Mouse (Mus musculus): Measurements from ENCODE around the gene Gm49387. TPM values are rescaled to one million over a fixed set of nuclear protein-coding genes. Genes with fewer than 3 reads are reported as not detected.
A peak's percentile ranks its signal among the peaks of the same experiment; 100 is the strongest.

Gene Gm49387
- polyA plus RNA-seq, 1 experiment: not detected

GRCm38 (mm10) chr14:31651206-31651605 lies 10.5 kb upstream of the Gm49387 start:
- TF ChIP-seq POLR2A (IDR thresholded peaks at IDR 0.05; ENCODE audit: borderline replicate concordance, extremely low read depth, insufficient read depth, insufficient read length, poor library complexity, severe bottlenecking): no peak
- no peak for TF ChIP-seq CTCF (IDR thresholded peaks at IDR 0.05; ENCODE audit: borderline replicate concordance, extremely low read depth, insufficient read depth, insufficient read length)
- no peak for DNase-seq (ENCODE audit: low read depth)

DNA sequence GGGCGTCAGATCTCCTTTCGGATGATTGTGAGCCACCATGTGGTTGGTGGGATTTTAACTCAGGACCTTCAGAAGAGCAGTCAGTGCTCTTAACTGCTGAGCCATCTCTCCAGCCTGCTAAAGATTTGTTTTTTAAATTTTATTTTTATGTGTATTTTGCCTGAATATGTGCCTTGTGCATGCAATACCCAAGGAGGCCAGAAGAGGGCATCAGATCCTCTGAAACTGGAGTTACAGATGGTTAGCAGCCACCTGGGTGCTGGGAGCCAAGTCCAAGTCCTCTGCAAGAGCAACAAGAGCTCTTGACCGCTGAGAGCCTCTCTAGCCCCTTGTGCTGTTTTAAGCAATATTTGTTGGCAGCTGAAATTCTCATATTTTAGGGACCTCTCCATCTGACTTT lies 9.7 kb upstream of the Gm49387 start:
- TF ChIP-seq CTCF (IDR thresholded peaks at IDR 0.05; ENCODE audit: borderline replicate concordance, extremely low read depth, insufficient read depth, insufficient read length): peak; percentile 12; the same call in 1 of the 2 replicates
- TF ChIP-seq POLR2A (IDR thresholded peaks at IDR 0.05; ENCODE audit: borderline replicate concordance, extremely low read depth, insufficient read depth, insufficient read length, poor library complexity, severe bottlenecking): no peak

DNA sequence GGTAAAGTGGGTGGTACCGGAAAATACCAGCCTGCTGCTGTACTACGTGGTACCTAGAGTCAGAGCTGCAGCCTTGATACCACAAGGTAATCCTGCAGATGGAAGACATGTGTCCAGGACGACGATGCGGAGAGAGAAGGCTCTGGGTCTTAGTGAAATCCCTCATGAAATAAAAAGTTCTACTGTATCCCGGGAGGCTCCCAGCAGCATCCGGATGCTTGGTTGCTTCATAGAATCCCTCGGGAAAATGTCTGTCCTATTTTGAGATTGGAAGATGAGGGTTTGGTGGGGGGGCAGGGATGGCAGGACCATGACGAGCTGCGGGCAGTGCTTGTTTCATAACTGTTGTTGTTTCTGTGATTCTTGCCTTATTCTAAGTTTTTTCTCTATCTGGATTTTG lies 7.3 kb upstream of the Gm49387 start:
- TF ChIP-seq POLR2A (IDR thresholded peaks at IDR 0.05; ENCODE audit: borderline replicate concordance, extremely low read depth, insufficient read depth, insufficient read length, poor library complexity, severe bottlenecking) (no peak), CTCF (IDR thresholded peaks at IDR 0.05; ENCODE audit: borderline replicate concordance, extremely low read depth, insufficient read depth, insufficient read length) (no peak)
- no peak for DNase-seq (ENCODE audit: low read depth)

More for the DNA sequence above, 9.7 kb upstream of the Gm49387 start:
- DNase-seq (ENCODE audit: low read depth): no peak

DNA sequence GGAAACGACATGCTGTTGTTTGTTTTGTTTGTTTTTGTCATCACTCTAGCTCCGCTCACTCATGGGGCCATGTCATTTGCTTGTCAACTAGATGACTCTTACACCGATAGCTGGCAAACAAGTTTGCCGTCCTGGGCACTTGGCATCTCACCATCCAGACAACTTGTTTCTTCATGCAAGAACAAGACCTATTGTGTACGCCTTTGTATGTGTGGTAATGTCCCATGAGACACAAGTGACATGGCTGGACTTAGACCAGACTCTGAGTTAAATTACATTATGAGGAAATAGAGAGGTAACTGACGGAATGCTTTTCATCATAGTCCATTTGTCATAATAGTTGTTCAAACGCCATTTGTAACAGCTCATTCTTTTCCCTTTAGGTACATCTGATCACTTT lies 5.2 kb upstream of the Gm49387 start:
- DNase-seq (ENCODE audit: low read depth): no peak

GRCm38 (mm10) chr14:31644931-31645547 lies 4.4 kb upstream of the Gm49387 start:
- DNase-seq (ENCODE audit: low read depth): no peak
- no peak for TF ChIP-seq POLR2A (IDR thresholded peaks at IDR 0.05; ENCODE audit: borderline replicate concordance, extremely low read depth, insufficient read depth, insufficient read length, poor library complexity, severe bottlenecking)
- peak; percentile 26; the same call in 1 of the 2 replicates for TF ChIP-seq CTCF (IDR thresholded peaks at IDR 0.05; ENCODE audit: borderline replicate concordance, extremely low read depth, insufficient read depth, insufficient read length)

More for the DNA sequence above, 5.2 kb upstream of the Gm49387 start:
- TF ChIP-seq CTCF (IDR thresholded peaks at IDR 0.05; ENCODE audit: borderline replicate concordance, extremely low read depth, insufficient read depth, insufficient read length) (no peak), POLR2A (IDR thresholded peaks at IDR 0.05; ENCODE audit: borderline replicate concordance, extremely low read depth, insufficient read depth, insufficient read length, poor library complexity, severe bottlenecking) (no peak)

GRCm38 (mm10) chr14:31644183-31644830 lies 3.6 kb upstream of the Gm49387 start:
- no peak for DNase-seq (ENCODE audit: low read depth)
- TF ChIP-seq CTCF (IDR thresholded peaks at IDR 0.05; ENCODE audit: borderline replicate concordance, extremely low read depth, insufficient read depth, insufficient read length) (no peak), POLR2A (IDR thresholded peaks at IDR 0.05; ENCODE audit: borderline replicate concordance, extremely low read depth, insufficient read depth, insufficient read length, poor library complexity, severe bottlenecking) (no peak)

GRCm38 (mm10) chr14:31641506-31642155 lies 953 bp upstream of the Gm49387 start:
- no peak for DNase-seq (ENCODE audit: low read depth)
- TF ChIP-seq POLR2A (IDR thresholded peaks at IDR 0.05; ENCODE audit: borderline replicate concordance, extremely low read depth, insufficient read depth, insufficient read length, poor library complexity, severe bottlenecking): no peak
- TF ChIP-seq CTCF (IDR thresholded peaks at IDR 0.05; ENCODE audit: borderline replicate concordance, extremely low read depth, insufficient read depth, insufficient read length): no peak

- peak; percentile 97 for DNase-seq (ENCODE audit: low read depth)
- TF ChIP-seq POLR2A (IDR thresholded peaks at IDR 0.05; ENCODE audit: borderline replicate concordance, extremely low read depth, insufficient read depth, insufficient read length, poor library complexity, severe bottlenecking) (peak; percentile 20; the same call in 1 of the 2 replicates), CTCF (IDR thresholded peaks at IDR 0.05; ENCODE audit: borderline replicate concordance, extremely low read depth, insufficient read depth, insufficient read length) (no peak)
Measured at GRCm38 (mm10) chr14:31640890-31641505, 320 bp upstream of the Gm49387 start, which contains the start of the genes Btd and Hacl1. Btd (plus strand) TSS chr14:31641028. Hacl1 (minus strand) TSS chr14:31641286.

DNA sequence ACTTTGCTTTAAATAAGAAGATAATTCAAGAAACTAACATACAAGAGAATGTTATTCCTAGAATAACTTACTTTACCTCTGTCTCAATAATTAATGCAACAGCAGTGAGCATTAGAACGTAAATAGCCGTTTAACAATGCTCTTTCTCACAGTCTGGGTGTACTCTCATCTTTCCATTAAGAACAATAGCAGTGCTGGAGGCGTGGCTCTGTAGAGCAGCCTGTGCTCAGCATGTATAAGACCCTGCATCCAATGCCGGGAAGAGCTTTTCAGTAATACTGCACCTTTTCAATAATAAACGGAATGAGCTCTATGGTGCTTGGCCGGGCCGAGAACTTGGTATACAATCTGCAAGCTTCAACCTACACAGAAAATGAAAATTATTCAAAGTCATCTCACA lies 10.0 kb downstream of the Gm49387 start:
- peak; percentile 62 for DNase-seq (ENCODE audit: low read depth)
- no peak for TF ChIP-seq POLR2A (IDR thresholded peaks at IDR 0.05; ENCODE audit: borderline replicate concordance, extremely low read depth, insufficient read depth, insufficient read length, poor library complexity, severe bottlenecking)
- TF ChIP-seq CTCF (IDR thresholded peaks at IDR 0.05; ENCODE audit: borderline replicate concordance, extremely low read depth, insufficient read depth, insufficient read length): no peak

- TF ChIP-seq CTCF (IDR thresholded peaks at IDR 0.05; ENCODE audit: borderline replicate concordance, extremely low read depth, insufficient read depth, insufficient read length) (no peak), POLR2A (IDR thresholded peaks at IDR 0.05; ENCODE audit: borderline replicate concordance, extremely low read depth, insufficient read depth, insufficient read length, poor library complexity, severe bottlenecking) (no peak)
- DNase-seq (ENCODE audit: low read depth): no peak
Measured at GRCm38 (mm10) chr14:31622748-31623147, 17.9 kb downstream of the Gm49387 start.
